Mouse (Mus musculus): ENCODE results near the gene Metap1. TPM values are rescaled to one million over a fixed set of nuclear protein-coding genes. Genes with fewer than 3 reads are reported as not detected.
A peak's percentile ranks its signal among the peaks of the same experiment; 100 is the strongest.

The Metap1 gene
- total RNA-seq, 2 experiments from 2014 or later: 29.7 to 32.7 TPM

GRCm38 (mm10) chr3:138458441-138458840 is 30.9 kb downstream of the Metap1 start:
- ATAC-seq (replicated peaks; ENCODE audit: low FRiP score, poor library complexity, severe bottlenecking): no peak

- no peak for ATAC-seq (replicated peaks; ENCODE audit: low FRiP score, poor library complexity, severe bottlenecking)
Observed at GRCm38 (mm10) chr3:138454711-138455435, 34.4 kb downstream of the Metap1 start.

GRCm38 (mm10) chr3:138454234-138454633 is 35.1 kb downstream of the Metap1 start:
- no peak for ATAC-seq (replicated peaks; ENCODE audit: low FRiP score, poor library complexity, severe bottlenecking)

GRCm38 (mm10) chr3:138452169-138452568 is 37.1 kb downstream of the Metap1 start:
- ATAC-seq (replicated peaks; ENCODE audit: low FRiP score, poor library complexity, severe bottlenecking): no peak

- ATAC-seq (replicated peaks; ENCODE audit: low FRiP score, poor library complexity, severe bottlenecking): no peak
Observed at GRCm38 (mm10) chr3:138448077-138448860, 41.0 kb downstream of the Metap1 start.

- ATAC-seq (replicated peaks; ENCODE audit: low FRiP score, poor library complexity, severe bottlenecking): no peak
Observed at GRCm38 (mm10) chr3:138443465-138443771, 45.9 kb downstream of the Metap1 start.

GRCm38 (mm10) chr3:138442612-138443464 is 46.5 kb downstream of the Metap1 start, which contains the start of gene Adh5:
TSS of gene Adh5 (plus strand) at chr3:138443093.
- ATAC-seq (replicated peaks; ENCODE audit: low FRiP score, poor library complexity, severe bottlenecking): peak; percentile 99

- ATAC-seq (replicated peaks; ENCODE audit: low FRiP score, poor library complexity, severe bottlenecking): no peak
Observed at GRCm38 (mm10) chr3:138442203-138442602, 47.1 kb downstream of the Metap1 start.

- ATAC-seq (replicated peaks; ENCODE audit: low FRiP score, poor library complexity, severe bottlenecking): no peak
Observed at GRCm38 (mm10) chr3:138438716-138439115, 50.6 kb downstream of the Metap1 start.

GRCm38 (mm10) chr3:138431835-138432234 is 57.5 kb downstream of the Metap1 start:
- no peak for ATAC-seq (replicated peaks; ENCODE audit: low FRiP score, poor library complexity, severe bottlenecking)

GRCm38 (mm10) chr3:138430360-138430976 is 58.8 kb downstream of the Metap1 start:
- ATAC-seq (replicated peaks; ENCODE audit: low FRiP score, poor library complexity, severe bottlenecking): no peak

GRCm38 (mm10) chr3:138424247-138424646 is 65.1 kb downstream of the Metap1 start:
- no peak for ATAC-seq (replicated peaks; ENCODE audit: low FRiP score, poor library complexity, severe bottlenecking)

- ATAC-seq (replicated peaks; ENCODE audit: low FRiP score, poor library complexity, severe bottlenecking): no peak
Observed at GRCm38 (mm10) chr3:138423664-138424063, 65.7 kb downstream of the Metap1 start.

- ATAC-seq (replicated peaks; ENCODE audit: low FRiP score, poor library complexity, severe bottlenecking): no peak
Observed at GRCm38 (mm10) chr3:138420385-138420784, 68.9 kb downstream of the Metap1 start.

- no peak for ATAC-seq (replicated peaks; ENCODE audit: low FRiP score, poor library complexity, severe bottlenecking)
Observed at GRCm38 (mm10) chr3:138419369-138419768, 69.9 kb downstream of the Metap1 start.

GRCm38 (mm10) chr3:138415121-138415690 is 74.1 kb downstream of the Metap1 start, which contains the start of gene Adh4:
TSS of gene Adh4 (plus strand) at chr3:138415466.
- ATAC-seq (replicated peaks; ENCODE audit: low FRiP score, poor library complexity, severe bottlenecking): no peak

- ATAC-seq (replicated peaks; ENCODE audit: low FRiP score, poor library complexity, severe bottlenecking): no peak
Observed at GRCm38 (mm10) chr3:138410211-138410610, 79.1 kb downstream of the Metap1 start.

- ATAC-seq (replicated peaks; ENCODE audit: low FRiP score, poor library complexity, severe bottlenecking): no peak
Observed at GRCm38 (mm10) chr3:138409585-138409984, 79.7 kb downstream of the Metap1 start.

All from erythroid progenitor cell, adult 5-6 weeks (primary cell).